Mouse (Mus musculus): ENCODE measurements at regions not wholly inside any gene's neighbourhood (a gene's known extent, or its start where the extent isn't known, plus 50 kb on each side); places are given as distances from the start of the nearest gene placed in this dataset.
A peak's percentile ranks its signal among the peaks of the same experiment; 100 is the strongest.

GRCm38 (mm10) chr1:67359824-67360223 lies 237.0 kb downstream of the Cps1 start:
- DNase-seq (ENCODE audit: low spot score in 2 of 2): no peak

GRCm38 (mm10) chr1:67366038-67366437 lies 243.2 kb downstream of the Cps1 start:
- no peak for DNase-seq (ENCODE audit: low spot score in 2 of 2)

- no peak for DNase-seq (ENCODE audit: low spot score in 2 of 2)
These were observed 243.7 kb downstream of the Cps1 start for GRCm38 (mm10) chr1:67366485-67366884.

- DNase-seq (ENCODE audit: low spot score in 2 of 2): no peak
These were observed 259.5 kb downstream of the Cps1 start for GRCm38 (mm10) chr1:67382366-67382765.

GRCm38 (mm10) chr1:67385377-67385776 lies 262.6 kb downstream of the Cps1 start:
- no peak for DNase-seq (ENCODE audit: low spot score in 2 of 2)

GRCm38 (mm10) chr1:67386877-67387276 lies 264.1 kb downstream of the Cps1 start:
- no peak for DNase-seq (ENCODE audit: low spot score in 2 of 2)

- peak in 1 of 2 experiments; percentile 33 for DNase-seq (ENCODE audit: low spot score in 2 of 2)
These were observed 275.1 kb downstream of the Cps1 start for GRCm38 (mm10) chr1:67397757-67398446.

GRCm38 (mm10) chr1:67409531-67409930 lies 286.7 kb downstream of the Cps1 start:
- DNase-seq (ENCODE audit: low spot score in 2 of 2): no peak

- DNase-seq (ENCODE audit: low spot score in 2 of 2): no peak
These were observed 294.4 kb downstream of the Cps1 start for GRCm38 (mm10) chr1:67417196-67417595.

GRCm38 (mm10) chr1:67428398-67428797 lies 305.6 kb downstream of the Cps1 start:
- no peak for DNase-seq (ENCODE audit: low spot score in 2 of 2)

GRCm38 (mm10) chr1:67450831-67451230 lies 328.0 kb downstream of the Cps1 start:
- DNase-seq (ENCODE audit: low spot score in 2 of 2): no peak

- no peak for DNase-seq (ENCODE audit: low spot score in 2 of 2)
These were observed 341.4 kb downstream of the Cps1 start for GRCm38 (mm10) chr1:67464203-67464602.

- no peak for DNase-seq (ENCODE audit: low spot score in 2 of 2)
These were observed 342.7 kb downstream of the Cps1 start for GRCm38 (mm10) chr1:67465527-67465926.

GRCm38 (mm10) chr1:67477006-67477405 lies 354.2 kb downstream of the Cps1 start:
- no peak for DNase-seq (ENCODE audit: low spot score in 2 of 2)

GRCm38 (mm10) chr1:67477966-67478365 lies 355.1 kb downstream of the Cps1 start:
- no peak for DNase-seq (ENCODE audit: low spot score in 2 of 2)

- DNase-seq (ENCODE audit: low spot score in 2 of 2): no peak
These were observed 359.1 kb downstream of the Cps1 start for GRCm38 (mm10) chr1:67481974-67482373.

GRCm38 (mm10) chr1:67504140-67504539 lies 381.3 kb downstream of the Cps1 start:
- no peak for DNase-seq (ENCODE audit: low spot score in 2 of 2)

- DNase-seq (ENCODE audit: low spot score in 2 of 2): peak in 1 of 2 experiments; percentile 19
These were observed 382.9 kb downstream of the Cps1 start for GRCm38 (mm10) chr1:67505746-67506145.

GRCm38 (mm10) chr1:67518295-67518694 lies 395.5 kb downstream of the Cps1 start:
- no peak for DNase-seq (ENCODE audit: low spot score in 2 of 2)

GRCm38 (mm10) chr1:67558728-67559127 lies 435.9 kb downstream of the Cps1 start:
- no peak for DNase-seq (ENCODE audit: low spot score in 2 of 2)

GRCm38 (mm10) chr1:67559179-67559578 lies 436.4 kb downstream of the Cps1 start:
- no peak for DNase-seq (ENCODE audit: low spot score in 2 of 2)

GRCm38 (mm10) chr1:67571616-67572015 lies 448.8 kb downstream of the Cps1 start:
- DNase-seq (ENCODE audit: low spot score in 2 of 2): no peak

- no peak for DNase-seq (ENCODE audit: low spot score in 2 of 2)
These were observed 456.9 kb downstream of the Cps1 start for GRCm38 (mm10) chr1:67579732-67580131.
